Mouse (Mus musculus): ENCODE measurements around the gene Osbp2. TPM values are rescaled to one million over a fixed set of nuclear protein-coding genes. Genes with fewer than 3 reads are reported as not detected.

Osbp2 gene
- total RNA-seq, 1 experiment: 0.27 TPM

GRCm38 (mm10) chr11:3759433-3759832, 104.3 kb downstream of the Osbp2 start:
- no peaks in the 10 kb centered on the region for H3K36me3 ChIP-seq (ENCODE audit: control insufficient read depth, insufficient read depth, low read length, poor library complexity, severe bottlenecking)
- DNase-seq (ENCODE audit: low read depth, low spot score): no peak
- TF ChIP-seq HCFC1 (IDR thresholded peaks at IDR 0.05; ENCODE audit: borderline replicate concordance, insufficient read depth, low read length): no peak
- TF ChIP-seq ZNF384 (IDR thresholded peaks at IDR 0.05; ENCODE audit: low read depth, low read length): no peak
- TF ChIP-seq MAFK (IDR thresholded peaks at IDR 0.05; ENCODE audit: insufficient read depth, low read depth, low read length): no peak
- no peak for TF ChIP-seq CHD2 (IDR thresholded peaks at IDR 0.05; ENCODE audit: low read depth, low read length)
- TF ChIP-seq ZC3H11A (IDR thresholded peaks at IDR 0.05; ENCODE audit: borderline replicate concordance, low read depth, low read length): no peak
- 0 out of 4 replicates have a peak, but pooled peaks cover 0 to 1% of the 10 kb centered on the region in 2 experiments for H3K4me1 ChIP-seq (ENCODE audit: control insufficient read depth in 2 of 2, insufficient read depth in 2 of 2, low read length in 2 of 2, poor library complexity in 1 of 2)
- no peak overlapping the region for H3K9ac ChIP-seq (ENCODE audit: insufficient read depth, low read depth, low read length, poor library complexity, severe bottlenecking)
- in situ Hi-C loops (cut with MboI; ENCODE audit: low sequenced_read_pairs in 2 of 2, unreplicated experiment in 2 of 2): no loop called here
- H3K9me3 ChIP-seq (ENCODE audit: control insufficient read depth, insufficient read depth, low read depth, low read length): no peaks in the 10 kb centered on the region
- H3K4me3 ChIP-seq (ENCODE audit: insufficient read depth in 1 of 2, low read depth in 1 of 2, low read length in 2 of 2, poor library complexity in 1 of 2, severe bottlenecking in 1 of 2): no peak overlapping the region
- no peak overlapping the region for H3K27ac ChIP-seq (ENCODE audit: insufficient read depth, low read depth, low read length, poor library complexity, severe bottlenecking)

GRCm38 (mm10) chr11:3755341-3755740, 108.4 kb downstream of the Osbp2 start:
- no peak for DNase-seq (ENCODE audit: low read depth, low spot score)
- no peaks in the 10 kb centered on the region for H3K4me1 ChIP-seq (ENCODE audit: control insufficient read depth in 2 of 2, insufficient read depth in 2 of 2, low read length in 2 of 2, poor library complexity in 1 of 2)
- TF ChIP-seq ZNF384 (IDR thresholded peaks at IDR 0.05; ENCODE audit: low read depth, low read length) (no peak), MAFK (IDR thresholded peaks at IDR 0.05; ENCODE audit: insufficient read depth, low read depth, low read length) (no peak), ZC3H11A (IDR thresholded peaks at IDR 0.05; ENCODE audit: borderline replicate concordance, low read depth, low read length) (no peak)
- no peak overlapping the region for H3K27ac ChIP-seq (ENCODE audit: insufficient read depth, low read depth, low read length, poor library complexity, severe bottlenecking)
- no peak overlapping the region for H3K4me3 ChIP-seq (ENCODE audit: insufficient read depth in 1 of 2, low read depth in 1 of 2, low read length in 2 of 2, poor library complexity in 1 of 2, severe bottlenecking in 1 of 2)
- in situ Hi-C loops (cut with MboI; ENCODE audit: low sequenced_read_pairs in 2 of 2, unreplicated experiment in 2 of 2): no loop called here
- H3K9me3 ChIP-seq (ENCODE audit: control insufficient read depth, insufficient read depth, low read depth, low read length): no peaks in the 10 kb centered on the region
- no peaks in the 10 kb centered on the region for H3K36me3 ChIP-seq (ENCODE audit: control insufficient read depth, insufficient read depth, low read length, poor library complexity, severe bottlenecking)
- H3K9ac ChIP-seq (ENCODE audit: insufficient read depth, low read depth, low read length, poor library complexity, severe bottlenecking): no peak overlapping the region

GRCm38 (mm10) chr11:3754685-3755084, 109.0 kb downstream of the Osbp2 start:
- Histone ChIP-seq H3K4me1 (ENCODE audit: control insufficient read depth in 2 of 2, insufficient read depth in 2 of 2, low read length in 2 of 2, poor library complexity in 1 of 2) (no peaks in the 10 kb centered on the region), H3K9me3 (ENCODE audit: control insufficient read depth, insufficient read depth, low read depth, low read length) (no peaks in the 10 kb centered on the region), H3K27ac (ENCODE audit: insufficient read depth, low read depth, low read length, poor library complexity, severe bottlenecking) (no peak overlapping the region), H3K36me3 (ENCODE audit: control insufficient read depth, insufficient read depth, low read length, poor library complexity, severe bottlenecking) (no peaks in the 10 kb centered on the region), H3K9ac (ENCODE audit: insufficient read depth, low read depth, low read length, poor library complexity, severe bottlenecking) (no peak overlapping the region), H3K4me3 (ENCODE audit: insufficient read depth in 1 of 2, low read depth in 1 of 2, low read length in 2 of 2, poor library complexity in 1 of 2, severe bottlenecking in 1 of 2) (no peak overlapping the region)
- DNase-seq (ENCODE audit: low read depth, low spot score): no peak
- in situ Hi-C loops (cut with MboI; ENCODE audit: low sequenced_read_pairs in 2 of 2, unreplicated experiment in 2 of 2): no loop called here
- TF ChIP-seq HCFC1 (IDR thresholded peaks at IDR 0.05; ENCODE audit: borderline replicate concordance, insufficient read depth, low read length): no peak
- TF ChIP-seq ZC3H11A (IDR thresholded peaks at IDR 0.05; ENCODE audit: borderline replicate concordance, low read depth, low read length): no peak
- TF ChIP-seq ZNF384 (IDR thresholded peaks at IDR 0.05; ENCODE audit: low read depth, low read length): no peak
- TF ChIP-seq MAFK (IDR thresholded peaks at IDR 0.05; ENCODE audit: insufficient read depth, low read depth, low read length): no peak
- TF ChIP-seq CHD2 (IDR thresholded peaks at IDR 0.05; ENCODE audit: low read depth, low read length): no peak

GRCm38 (mm10) chr11:3753897-3754296, 109.8 kb downstream of the Osbp2 start:
- in situ Hi-C loops (cut with MboI; ENCODE audit: low sequenced_read_pairs in 2 of 2, unreplicated experiment in 2 of 2): no loop called here
- Histone ChIP-seq H3K36me3 (ENCODE audit: control insufficient read depth, insufficient read depth, low read length, poor library complexity, severe bottlenecking) (no peaks in the 10 kb centered on the region), H3K4me1 (ENCODE audit: control insufficient read depth in 2 of 2, insufficient read depth in 2 of 2, low read length in 2 of 2, poor library complexity in 1 of 2) (no peaks in the 10 kb centered on the region), H3K9ac (ENCODE audit: insufficient read depth, low read depth, low read length, poor library complexity, severe bottlenecking) (no peak overlapping the region), H3K27ac (ENCODE audit: insufficient read depth, low read depth, low read length, poor library complexity, severe bottlenecking) (no peak overlapping the region), H3K4me3 (ENCODE audit: insufficient read depth in 1 of 2, low read depth in 1 of 2, low read length in 2 of 2, poor library complexity in 1 of 2, severe bottlenecking in 1 of 2) (no peak overlapping the region), H3K9me3 (ENCODE audit: control insufficient read depth, insufficient read depth, low read depth, low read length) (no peaks in the 10 kb centered on the region)
- TF ChIP-seq MAFK (IDR thresholded peaks at IDR 0.05; ENCODE audit: insufficient read depth, low read depth, low read length): no peak
- no peak for TF ChIP-seq ZNF384 (IDR thresholded peaks at IDR 0.05; ENCODE audit: low read depth, low read length)
- DNase-seq (ENCODE audit: low read depth, low spot score): no peak

GRCm38 (mm10) chr11:3752766-3753165, 110.9 kb downstream of the Osbp2 start:
- H3K27ac ChIP-seq (ENCODE audit: insufficient read depth, low read depth, low read length, poor library complexity, severe bottlenecking): no peak overlapping the region
- H3K9ac ChIP-seq (ENCODE audit: insufficient read depth, low read depth, low read length, poor library complexity, severe bottlenecking): no peak overlapping the region
- no peak for DNase-seq (ENCODE audit: low read depth, low spot score)
- H3K4me3 ChIP-seq (ENCODE audit: insufficient read depth in 1 of 2, low read depth in 1 of 2, low read length in 2 of 2, poor library complexity in 1 of 2, severe bottlenecking in 1 of 2): no peak overlapping the region
- no peaks in the 10 kb centered on the region for H3K9me3 ChIP-seq (ENCODE audit: control insufficient read depth, insufficient read depth, low read depth, low read length)
- H3K4me1 ChIP-seq (ENCODE audit: control insufficient read depth in 2 of 2, insufficient read depth in 2 of 2, low read length in 2 of 2, poor library complexity in 1 of 2): no peaks in the 10 kb centered on the region
- no peaks in the 10 kb centered on the region for H3K36me3 ChIP-seq (ENCODE audit: control insufficient read depth, insufficient read depth, low read length, poor library complexity, severe bottlenecking)
- in situ Hi-C loops (cut with MboI; ENCODE audit: low sequenced_read_pairs in 2 of 2, unreplicated experiment in 2 of 2): no loop called here
- TF ChIP-seq HCFC1 (IDR thresholded peaks at IDR 0.05; ENCODE audit: borderline replicate concordance, insufficient read depth, low read length): no peak
- no peak for TF ChIP-seq MAFK (IDR thresholded peaks at IDR 0.05; ENCODE audit: insufficient read depth, low read depth, low read length)
- TF ChIP-seq ZC3H11A (IDR thresholded peaks at IDR 0.05; ENCODE audit: borderline replicate concordance, low read depth, low read length): no peak
- TF ChIP-seq CHD2 (IDR thresholded peaks at IDR 0.05; ENCODE audit: low read depth, low read length): no peak
- TF ChIP-seq ZNF384 (IDR thresholded peaks at IDR 0.05; ENCODE audit: low read depth, low read length): no peak

Data from ES-E14 (cell line).